Mouse (Mus musculus) megakaryocyte, embryonic 14.5 days (primary cell): Measurements from ENCODE around the gene Vmn1r21. TPM values are rescaled to one million over a fixed set of nuclear protein-coding genes. Genes with fewer than 3 reads are reported as not detected.

Experiments
- H3K27me3 ChIP-seq: replicated peaks from 2 replicates; pipeline ENCODE3; 2012; ENCODE audit warnings: inconsistent platforms
- H3K36me3 ChIP-seq: replicated peaks from 2 replicates; pipeline ENCODE3; 2012; ENCODE audit warnings: low read length, inconsistent platforms, mixed read lengths
- H3K4me1 ChIP-seq: 2 replicates; pipeline ENCODE4 v1.6.1; 2012; ENCODE audit warnings: inconsistent platforms
- H3K4me3 ChIP-seq: replicated peaks from 2 replicates; pipeline ENCODE3; 2012; ENCODE audit warnings: moderate library complexity, mild to moderate bottlenecking, inconsistent platforms
- H3K9me3 ChIP-seq: 2 replicates; pipeline ENCODE4 v1.6.1; 2012; ENCODE audit warnings: inconsistent platforms
- FLI1 ChIP-seq: IDR thresholded peaks from 2 replicates; pipeline ENCODE4 v1.6.1; 2012; ENCODE audit warnings: low read length, inconsistent platforms, mixed read lengths
- GATA1 ChIP-seq: IDR thresholded peaks from 3 replicates; pipeline ENCODE4 v1.6.1; 2012; ENCODE audit warnings: mixed read lengths, low read length, inconsistent platforms, borderline replicate concordance
- polyA plus RNA-seq: library from polyadenylated mRNA; stranded (reverse); fragments of >175 nt; gene quantifications from 2 replicates; pipeline ENCODE4 v1.2.3, GENCODE M21; 2012; ENCODE audit warnings: low replicate concordance; ENCODE audit not compliant: insufficient read depth

Vmn1r21 gene
- polyA plus RNA-seq, 1 experiment: not detected

GRCm38 (mm10) chr6:57811748-57812730 lies 38.1 kb downstream of the Vmn1r21 start:
- Histone ChIP-seq H3K4me1 (peaks cover 55% of the 10 kb centered on the region), H3K27me3 (no peaks in the 10 kb centered on the region), H3K36me3 (peaks cover 40% of the 10 kb centered on the region), H3K9me3 (peaks cover 11% of the 10 kb centered on the region; the same call in 1 of the 2 replicates), H3K4me3 (no peak overlapping the region)
- TF ChIP-seq GATA1: no peak
- no peak for TF ChIP-seq FLI1

GRCm38 (mm10) chr6:57805218-57806069 lies 44.7 kb downstream of the Vmn1r21 start:
- peaks cover 46% of the 10 kb centered on the region for H3K4me1 ChIP-seq
- no peak for TF ChIP-seq GATA1
- no peak overlapping the region for H3K4me3 ChIP-seq
- H3K27me3 ChIP-seq: no peaks in the 10 kb centered on the region
- peaks cover 60% of the 10 kb centered on the region for H3K36me3 ChIP-seq
- peaks cover 11% of the 10 kb centered on the region; the same call in 1 of the 2 replicates for H3K9me3 ChIP-seq

- H3K4me1 ChIP-seq: peaks cover 56% of the 10 kb centered on the region
- H3K4me3 ChIP-seq: peak overlapping the region; percentile 30
- no peak for TF ChIP-seq FLI1
- no peak for TF ChIP-seq GATA1
- peaks cover 59% of the 10 kb centered on the region for H3K36me3 ChIP-seq
- H3K27me3 ChIP-seq: no peaks in the 10 kb centered on the region
- no peaks in the 10 kb centered on the region for H3K9me3 ChIP-seq
Measured at GRCm38 (mm10) chr6:57803130-57803529, 47.0 kb downstream of the Vmn1r21 start.

- TF ChIP-seq FLI1: no peak
- TF ChIP-seq GATA1: no peak
- Histone ChIP-seq H3K27me3 (no peaks in the 10 kb centered on the region), H3K36me3 (peaks cover 31% of the 10 kb centered on the region), H3K4me1 (peaks cover 42% of the 10 kb centered on the region), H3K9me3 (no peaks in the 10 kb centered on the region), H3K4me3 (no peak overlapping the region)
Measured at GRCm38 (mm10) chr6:57798986-57799385, 51.2 kb downstream of the Vmn1r21 start.

GRCm38 (mm10) chr6:57796853-57797423 lies 53.2 kb downstream of the Vmn1r21 start:
- Histone ChIP-seq H3K9me3 (no peaks in the 10 kb centered on the region), H3K27me3 (no peaks in the 10 kb centered on the region), H3K36me3 (peaks cover 31% of the 10 kb centered on the region), H3K4me1 (peaks cover 37% of the 10 kb centered on the region), H3K4me3 (no peak overlapping the region)
- no peak for TF ChIP-seq GATA1

GRCm38 (mm10) chr6:57795835-57796234 lies 54.3 kb downstream of the Vmn1r21 start:
- Histone ChIP-seq H3K27me3 (no peaks in the 10 kb centered on the region), H3K9me3 (no peaks in the 10 kb centered on the region), H3K36me3 (peaks cover 29% of the 10 kb centered on the region), H3K4me1 (peaks cover 44% of the 10 kb centered on the region), H3K4me3 (no peak overlapping the region)
- TF ChIP-seq GATA1 (no peak), FLI1 (no peak)

Other genes with a start within 250 kb of the Vmn1r21 start
- gene Pyurf, start 158.3 kb downstream of the Vmn1r21 start, polyA plus RNA-seq: 10.5 and 24.9 TPM in 2 replicates
- 6.7 and 7.6 TPM in 2 replicates for gene Lancl2, start 147.8 kb downstream of the Vmn1r21 start, polyA plus RNA-seq
- 6.6 and 7.6 TPM in 2 replicates for gene Vopp1, start 25.2 kb downstream of the Vmn1r21 start, polyA plus RNA-seq
- gene Vmn1r22, start 57.7 kb upstream of the Vmn1r21 start, polyA plus RNA-seq: not detected in 2 replicates
- gene Vmn1r23, start 76.5 kb upstream of the Vmn1r21 start, polyA plus RNA-seq: not detected in 2 replicates
- 0.06 TPM in 1 of 2 replicates, not detected in the other for gene Vmn1r24, start 111.2 kb upstream of the Vmn1r21 start, polyA plus RNA-seq
- gene Vmn1r25, start 130.5 kb upstream of the Vmn1r21 start, polyA plus RNA-seq: not detected in 2 replicates
- not detected in 2 replicates for gene Vmn1r26, start 164.8 kb upstream of the Vmn1r21 start, polyA plus RNA-seq